Mouse (Mus musculus): ENCODE results near the gene Stil. TPM values are rescaled to one million over a fixed set of nuclear protein-coding genes. Genes with fewer than 3 reads are reported as not detected.

The Stil gene
- total and polyA plus RNA-seq, 3 experiments: 8.1 to 11.8 (median 9.0) TPM

DNA sequence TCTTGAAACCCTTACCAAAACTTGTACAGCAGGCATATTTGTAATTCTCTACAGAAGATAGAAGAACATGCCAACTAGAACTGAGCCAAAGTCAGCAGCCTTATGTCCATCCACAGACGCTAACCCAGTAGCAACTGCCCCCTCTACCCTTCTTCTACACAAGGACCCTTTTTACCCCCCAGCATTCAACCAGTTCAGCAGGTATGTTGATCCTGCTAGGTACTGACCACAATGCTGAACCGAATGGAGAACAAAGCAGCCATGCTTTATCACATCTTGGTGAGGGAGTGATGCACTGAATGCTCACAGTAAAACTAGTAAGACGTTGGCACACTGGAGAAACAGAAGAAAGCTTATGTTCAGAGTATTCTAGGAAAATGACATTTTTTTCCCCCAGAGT is 45.7 kb downstream of the Stil start:
- TF ChIP-seq GABPA (IDR thresholded peaks at IDR 0.05; ENCODE audit: insufficient replicate concordance, low read depth, low read length): no peak
- TF ChIP-seq ETS1 (conservative IDR thresholded peaks at IDR 0.05; ENCODE audit: low read depth, low read length): no peak
- Histone ChIP-seq H3K9me3 (replicated peaks; ENCODE audit: low read length) (no peaks in the 10 kb centered on the region), H3K36me3 (replicated peaks in 1 of 2; ENCODE audit: control insufficient read depth in 1 of 2, insufficient read depth in 1 of 2, low read length in 1 of 2) (peaks cover 20 to 35% of the 10 kb centered on the region in 2 experiments), H3K9ac (ENCODE audit: insufficient read depth, low read depth) (no peak overlapping the region), H3K4me3 (replicated peaks in 1 of 3; ENCODE audit: low read depth in 2 of 3, low read length in 2 of 3, poor library complexity in 1 of 3) (no peak overlapping the region), H3K27ac (ENCODE audit: insufficient read depth, low read depth) (no peak overlapping the region), H3K27me3 (replicated peaks) (peaks cover 24% of the 10 kb centered on the region), H3K4me1 (ENCODE audit: control insufficient read depth in 1 of 2, insufficient read depth in 2 of 2) (peaks cover 3 to 7% of the 10 kb centered on the region in 2 experiments; a peak in 3 of 4 replicates), H3K79me2 (replicated peaks; ENCODE audit: control insufficient read depth, extremely low read depth, insufficient read depth, poor library complexity, severe bottlenecking) (no peaks in the 10 kb centered on the region), H3K4me2 (ENCODE audit: insufficient read depth, low read depth, poor library complexity, severe bottlenecking) (no peak overlapping the region)
- in situ Hi-C loops (cut with MboI; ENCODE audit: low pct_ligation_motif_present, low pct_unique_long_range_greater_than_20kb, low sequenced_read_pairs): loop anchor here (5.0 kb wide), 1 partner anchor 37 kb away; no protein-coding TSS in a partner anchor
- dilution Hi-C loops (cut with MboI; ENCODE audit: extremely low pct_ligation_motif_present, extremely low pct_unique_long_range_greater_than_20kb, low sequenced_read_pairs): no loop called here
- no peak for DNase-seq (ENCODE audit: extremely low read depth)

DNA sequence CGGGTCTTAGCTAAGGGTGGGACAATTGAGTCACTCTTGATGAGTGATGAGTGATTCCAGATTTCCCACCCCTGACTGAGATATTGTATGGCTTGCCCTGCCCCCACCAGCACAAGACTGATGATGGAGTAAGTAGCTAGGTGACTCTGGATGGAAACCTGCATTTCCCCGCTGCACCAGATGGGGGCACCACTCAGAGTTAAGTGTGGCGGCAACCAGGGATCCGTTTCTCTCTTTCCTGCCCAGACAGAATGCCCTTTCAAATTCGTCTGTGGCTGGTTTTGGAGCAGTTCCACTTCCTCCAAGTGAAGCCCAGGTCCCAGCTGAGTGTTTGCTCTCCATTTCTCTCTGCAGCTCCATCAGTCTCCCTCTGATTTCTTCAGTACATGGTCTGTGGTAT is 47.8 kb downstream of the Stil start:
- Histone ChIP-seq H3K27ac (ENCODE audit: insufficient read depth, low read depth) (no peak overlapping the region), H3K27me3 (replicated peaks) (peaks cover 44% of the 10 kb centered on the region), H3K79me2 (replicated peaks; ENCODE audit: control insufficient read depth, extremely low read depth, insufficient read depth, poor library complexity, severe bottlenecking) (no peaks in the 10 kb centered on the region), H3K36me3 (replicated peaks in 1 of 2; ENCODE audit: control insufficient read depth in 1 of 2, insufficient read depth in 1 of 2, low read length in 1 of 2) (peaks cover 0 to 14% of the 10 kb centered on the region in 2 experiments), H3K9me3 (replicated peaks; ENCODE audit: low read length) (no peaks in the 10 kb centered on the region), H3K4me3 (replicated peaks in 1 of 3; ENCODE audit: low read depth in 2 of 3, low read length in 2 of 3, poor library complexity in 1 of 3) (peak overlapping the region in 1 of 3 experiments; percentile 8), H3K4me1 (ENCODE audit: control insufficient read depth in 1 of 2, insufficient read depth in 2 of 2) (peaks cover 3 to 7% of the 10 kb centered on the region in 2 experiments; a peak in 3 of 4 replicates), H3K9ac (ENCODE audit: insufficient read depth, low read depth) (no peak overlapping the region), H3K4me2 (ENCODE audit: insufficient read depth, low read depth, poor library complexity, severe bottlenecking) (peak overlapping the region; percentile 22; the same call in 1 of the 2 replicates)
- dilution Hi-C loops (cut with MboI; ENCODE audit: extremely low pct_ligation_motif_present, extremely low pct_unique_long_range_greater_than_20kb, low sequenced_read_pairs): no loop called here
- peak; percentile 66 for DNase-seq (ENCODE audit: extremely low read depth)
- in situ Hi-C loops (cut with MboI; ENCODE audit: low pct_ligation_motif_present, low pct_unique_long_range_greater_than_20kb, low sequenced_read_pairs): loop anchor here (5.0 kb wide), 1 partner anchor 35 kb away; no protein-coding TSS in a partner anchor
- TF ChIP-seq USF1 (IDR thresholded peaks at IDR 0.05; ENCODE audit: low read depth, low read length) (no peak), E2F4 (IDR thresholded peaks at IDR 0.05; ENCODE audit: insufficient replicate concordance, low read depth, low read length) (no peak), IRF4 (IDR thresholded peaks at IDR 0.05; ENCODE audit: low read depth, low read length) (peak; percentile 27; the same call in 1 of the 2 replicates), CHD2 (IDR thresholded peaks at IDR 0.05; ENCODE audit: low read length) (peak; percentile 50; the same call in 1 of the 2 replicates), MEF2A (IDR thresholded peaks at IDR 0.05; ENCODE audit: borderline replicate concordance, low read depth, low read length) (0 out of 2 replicates have a peak, but pooled peaks have one; percentile 20), SMC3 (IDR thresholded peaks at IDR 0.05; ENCODE audit: low read depth, low read length) (peak; percentile 62), SIN3A (IDR thresholded peaks at IDR 0.05; ENCODE audit: low read length) (0 out of 2 replicates have a peak, but pooled peaks have one; percentile 30), HCFC1 (IDR thresholded peaks at IDR 0.05; ENCODE audit: low read depth, low read length) (peak; percentile 12; the same call in 1 of the 2 replicates), JUN (IDR thresholded peaks at IDR 0.05; ENCODE audit: insufficient read depth, low read depth, low read length) (no peak), ZC3H11A (IDR thresholded peaks at IDR 0.05; ENCODE audit: low read depth, low read length) (no peak), MAX (IDR thresholded peaks at IDR 0.05; ENCODE audit: low read length) (peak; percentile 37; the same call in 1 of the 2 replicates), NELFE (IDR thresholded peaks at IDR 0.05; ENCODE audit: low read depth, low read length) (peak; percentile 49; the same call in 1 of the 2 replicates), KAT2A (IDR thresholded peaks at IDR 0.05; ENCODE audit: insufficient replicate concordance, low read length) (no peak), MAZ (IDR thresholded peaks at IDR 0.05; ENCODE audit: low read depth, low read length) (no peak), CTCF (conservative IDR thresholded peaks at IDR 0.05 in 1 of 2, IDR thresholded peaks at IDR 0.05 in 1 of 2; ENCODE audit: low read depth in 2 of 2, low read length in 2 of 2) (peak; percentile 43 to 77), RAD21 (IDR thresholded peaks at IDR 0.05; ENCODE audit: low read depth, low read length) (peak; percentile 39)
